Mouse (Mus musculus) MEL (cell line): ENCODE results near the gene Mapk10. TPM values are rescaled to one million over a fixed set of nuclear protein-coding genes. Genes with fewer than 3 reads are reported as not detected.

Experiments
- DNase-seq: peaks from one replicate; pipeline ENCODE4 v3.0.0; 2011; ENCODE audit warnings: low read depth, low spot score
- H3K27ac ChIP-seq: 2 replicates; pipeline ENCODE4 v1.5.1; 2012; ENCODE audit warnings: low read depth, mild to moderate bottlenecking, control low read depth, low read length, moderate library complexity; ENCODE audit not compliant: control insufficient read depth
- H3K27me3 ChIP-seq, 2 experiments: fragments of 150-350 bp in 1 of 2; sonication (generic) in 1 of 2; 2 replicates each; pipeline ENCODE4 v1.6.1; 2012; ENCODE audit warnings: low read length in 2 of 2, mild to moderate bottlenecking in 2 of 2, improper control_type of control experiment in 1 of 2, moderate library complexity in 1 of 2; ENCODE audit not compliant: insufficient read depth in 2 of 2, control insufficient read depth in 1 of 2
- H3K36me3 ChIP-seq, 2 experiments: 2 replicates each; pipeline ENCODE4 v1.6.1; 2012 to 2014; ENCODE audit warnings: low read length in 2 of 2, improper control_type of control experiment in 1 of 2, inconsistent platforms in 1 of 2, mild to moderate bottlenecking in 1 of 2; ENCODE audit not compliant: insufficient read depth in 2 of 2, control insufficient read depth in 1 of 2
- H3K4me1 ChIP-seq, 2 experiments: fragments of 150-350 bp in 1 of 2; sonication (generic) in 1 of 2; 2 replicates each; pipeline ENCODE4 v1.6.1; 2012; ENCODE audit warnings: low read length in 2 of 2, improper control_type of control experiment in 1 of 2, mild to moderate bottlenecking in 1 of 2; ENCODE audit not compliant: insufficient read depth in 2 of 2, control insufficient read depth in 1 of 2
- H3K4me3 ChIP-seq, 2 experiments: fragments of 150-350 bp in 1 of 2; sonication (generic) in 1 of 2; 2 replicates each; pipeline ENCODE4 v1.5.1; 2012; ENCODE audit warnings: low read depth in 2 of 2, low read length in 2 of 2, mild to moderate bottlenecking in 2 of 2, moderate library complexity in 2 of 2, control low read depth in 1 of 2, improper control_type of control experiment in 1 of 2; ENCODE audit not compliant: control insufficient read depth in 1 of 2, insufficient read depth in 1 of 2
- H3K79me2 ChIP-seq: 2 replicates; pipeline ENCODE4 v1.6.1; 2012; ENCODE audit warnings: mild to moderate bottlenecking, low read length, moderate library complexity; ENCODE audit not compliant: control insufficient read depth, poor library complexity, insufficient read depth
- H3K9ac ChIP-seq: 2 replicates; pipeline ENCODE4 v1.6.1; 2012; ENCODE audit warnings: low read depth, mild to moderate bottlenecking, control low read depth, low read length, moderate library complexity; ENCODE audit not compliant: control insufficient read depth, poor library complexity, severe bottlenecking
- H3K9me3 ChIP-seq: fragments of 150-350 bp; sonication (generic); replicated peaks from 2 replicates; pipeline ENCODE4 v1.6.1; 2012; ENCODE audit warnings: mild to moderate bottlenecking, low read length, improper control_type of control experiment, moderate library complexity; ENCODE audit not compliant: insufficient read depth
- CHD2 ChIP-seq: IDR thresholded peaks from 2 replicates; pipeline ENCODE4 v1.6.1; 2011; ENCODE audit warnings: low read length, improper control_type of control experiment
- CTCF ChIP-seq, 3 experiments: IDR thresholded peaks in 2 of 3; conservative IDR thresholded peaks in 1 of 3; 2 replicates each; pipeline ENCODE4 v1.5.1; 2011 to 2012; ENCODE audit warnings: low read length in 3 of 3, low read depth in 2 of 3, mild to moderate bottlenecking in 2 of 3, improper control_type of control experiment in 1 of 3, inconsistent platforms in 1 of 3, mixed read lengths in 1 of 3, moderate library complexity in 1 of 3; ENCODE audit not compliant: control insufficient read depth in 1 of 3, insufficient read depth in 1 of 3, poor library complexity in 1 of 3, severe bottlenecking in 1 of 3
- E2F4 ChIP-seq: IDR thresholded peaks from 2 replicates; pipeline ENCODE4 v1.6.1; 2011; ENCODE audit warnings: low read depth, low read length, improper control_type of control experiment, borderline replicate concordance
- ELF1 ChIP-seq: IDR thresholded peaks from 2 replicates; pipeline ENCODE4 v1.6.1; 2014; ENCODE audit warnings: low read depth, mild to moderate bottlenecking, inconsistent platforms, low read length, improper control_type of control experiment, moderate library complexity
- GABPA ChIP-seq: IDR thresholded peaks from 2 replicates; pipeline ENCODE4 v1.6.1; 2012; ENCODE audit warnings: low read depth, mild to moderate bottlenecking, inconsistent platforms, low read length, improper control_type of control experiment, moderate library complexity
- HCFC1 ChIP-seq: IDR thresholded peaks from 2 replicates; pipeline ENCODE4 v1.6.1; 2012; ENCODE audit warnings: low read depth, mild to moderate bottlenecking, inconsistent platforms, low read length, improper control_type of control experiment, moderate library complexity
- JUND ChIP-seq: IDR thresholded peaks from 2 replicates; pipeline ENCODE4 v1.6.1; 2011; ENCODE audit warnings: low read depth, mild to moderate bottlenecking, improper control_type of control experiment, low read length
- KAT2A ChIP-seq: conservative IDR thresholded peaks from 2 replicates; pipeline ENCODE4 v1.6.1; 2012; ENCODE audit warnings: low read depth, low read length, improper control_type of control experiment, inconsistent platforms
- MAFK ChIP-seq: IDR thresholded peaks from 2 replicates; pipeline ENCODE4 v1.6.1; 2011; ENCODE audit warnings: low read depth, mild to moderate bottlenecking, low read length, improper control_type of control experiment, borderline replicate concordance
- MYC ChIP-seq: IDR thresholded peaks from 2 replicates; pipeline ENCODE4 v1.6.1; 2011; ENCODE audit warnings: low read depth, mild to moderate bottlenecking, low read length, improper control_type of control experiment, moderate library complexity
- NRF1 ChIP-seq: IDR thresholded peaks from 2 replicates; pipeline ENCODE4 v1.6.1; 2014; ENCODE audit warnings: low read depth, mild to moderate bottlenecking, inconsistent platforms, low read length, improper control_type of control experiment, moderate library complexity; ENCODE audit not compliant: poor library complexity, insufficient read depth, severe bottlenecking
- POLR2A ChIP-seq, 2 experiments: IDR thresholded peaks; 2 replicates each; pipeline ENCODE4 v1.6.1; 2011 to 2012; ENCODE audit warnings: low read length in 2 of 2, mild to moderate bottlenecking in 2 of 2, control low read depth in 1 of 2, improper control_type of control experiment in 1 of 2, low read depth in 1 of 2, moderate library complexity in 1 of 2; ENCODE audit not compliant: control insufficient read depth in 1 of 2, insufficient read depth in 1 of 2, poor library complexity in 1 of 2
- POLR2AphosphoS2 ChIP-seq: IDR thresholded peaks from 2 replicates; pipeline ENCODE4 v1.6.1; 2011; ENCODE audit warnings: low read length, improper control_type of control experiment
- RAD21 ChIP-seq: IDR thresholded peaks from 2 replicates; pipeline ENCODE4 v1.6.1; 2011; ENCODE audit warnings: mild to moderate bottlenecking, low read depth, low read length, improper control_type of control experiment
- RCOR1 ChIP-seq: IDR thresholded peaks from 2 replicates; pipeline ENCODE4 v1.6.1; 2012; ENCODE audit warnings: low read depth, mild to moderate bottlenecking, inconsistent platforms, low read length, improper control_type of control experiment
- SIN3A ChIP-seq: IDR thresholded peaks from 2 replicates; pipeline ENCODE4 v1.6.1; 2012; ENCODE audit warnings: low read length, improper control_type of control experiment, inconsistent platforms
- TAL1 ChIP-seq: IDR thresholded peaks from 2 replicates; pipeline ENCODE4 v1.6.1; 2012; ENCODE audit warnings: mild to moderate bottlenecking, inconsistent platforms, low read length, moderate library complexity, mixed read lengths
- USF2 ChIP-seq, 2 experiments: IDR thresholded peaks; 2 replicates each; pipeline ENCODE4 v1.6.1; 2011 to 2012; ENCODE audit warnings: improper control_type of control experiment in 2 of 2, low read length in 2 of 2, borderline replicate concordance in 1 of 2, inconsistent platforms in 1 of 2, low read depth in 1 of 2, mild to moderate bottlenecking in 1 of 2; ENCODE audit not compliant: insufficient read depth in 1 of 2
- ZKSCAN1 ChIP-seq: IDR thresholded peaks from 2 replicates; pipeline ENCODE4 v1.6.1; 2012; ENCODE audit warnings: low read depth, mild to moderate bottlenecking, inconsistent platforms, low read length, improper control_type of control experiment, moderate library complexity
- ZMIZ1 ChIP-seq: IDR thresholded peaks from 2 replicates; pipeline ENCODE4 v1.6.1; 2012; ENCODE audit warnings: low read depth, mild to moderate bottlenecking, inconsistent platforms, low read length, improper control_type of control experiment, moderate library complexity
- ZNF384 ChIP-seq: IDR thresholded peaks from 2 replicates; pipeline ENCODE4 v1.6.1; 2012; ENCODE audit warnings: low read depth, mild to moderate bottlenecking, inconsistent platforms, low read length, improper control_type of control experiment
- polyA plus RNA-seq, 2 experiments: library from polyadenylated mRNA; stranded (reverse) in 1 of 2; unstranded in 1 of 2; fragments of >175 nt in 1 of 2; fragments of >200 nt in 1 of 2; gene quantifications; 2 replicates each; pipeline versions ENCODE4 v1.2.1 to v1.2.4; 2012; ENCODE audit warnings: low replicate concordance in 2 of 2, low read depth in 1 of 2; ENCODE audit not compliant: insufficient read length in 2 of 2, insufficient read depth in 1 of 2, missing spikeins in 1 of 2
- total RNA-seq: library from RNA; depleted of rRNA; stranded (reverse); fragments of 300-350 nt; gene quantifications from 2 replicates; pipeline ENCODE4 v1.2.3, GENCODE M21; 2012

Mapk10 gene
- total and polyA plus RNA-seq, 3 experiments = not detected

- Histone ChIP-seq H3K9me3 (no peaks in the 10 kb centered on the region), H3K79me2 (no peaks in the 10 kb centered on the region), H3K27ac (no peak overlapping the region), H3K4me3 (no peak overlapping the region), H3K36me3 (no peaks in the 10 kb centered on the region), H3K9ac (no peak overlapping the region), H3K4me1 (no peaks in the 10 kb centered on the region), H3K27me3 (no peaks in the 10 kb centered on the region)
- no peak for DNase-seq
- TF ChIP-seq HCFC1 (no peak), NRF1 (no peak)
These were observed 29.5 kb downstream of the Mapk10 start for GRCm38 (mm10) chr5:103181622-103182021.

- Histone ChIP-seq H3K9ac (no peak overlapping the region), H3K9me3 (no peaks in the 10 kb centered on the region), H3K4me1 (no peaks in the 10 kb centered on the region), H3K27ac (no peak overlapping the region), H3K79me2 (no peaks in the 10 kb centered on the region), H3K36me3 (no peaks in the 10 kb centered on the region), H3K4me3 (no peak overlapping the region), H3K27me3 (no peaks in the 10 kb centered on the region)
- TF ChIP-seq HCFC1 = no peak
- no peak for TF ChIP-seq ZNF384
- no peak for TF ChIP-seq MYC
- TF ChIP-seq ZKSCAN1 = no peak
- no peak for TF ChIP-seq SIN3A
- TF ChIP-seq ELF1 = no peak
- no peak for TF ChIP-seq GABPA
- TF ChIP-seq E2F4 = no peak
- TF ChIP-seq RCOR1 = no peak
- no peak for TF ChIP-seq POLR2AphosphoS2
- no peak for TF ChIP-seq JUND
- TF ChIP-seq CTCF (IDR thresholded peaks at IDR 0.05 in 2 of 3, conservative IDR thresholded peaks at IDR 0.05 in 1 of 3; ENCODE audit: control insufficient read depth in 1 of 3, insufficient read depth in 1 of 3, low read depth in 2 of 3, low read length in 3 of 3, poor library complexity in 1 of 3, severe bottlenecking in 1 of 3) = no peak
- TF ChIP-seq KAT2A = no peak
- no peak for DNase-seq
These were observed 34.1 kb downstream of the Mapk10 start for GRCm38 (mm10) chr5:103177010-103177409.

GRCm38 (mm10) chr5:103175989-103176388, 35.1 kb downstream of the Mapk10 start:
- Histone ChIP-seq H3K9ac (no peak overlapping the region), H3K9me3 (no peaks in the 10 kb centered on the region), H3K36me3 (no peaks in the 10 kb centered on the region), H3K79me2 (no peaks in the 10 kb centered on the region), H3K27me3 (no peaks in the 10 kb centered on the region), H3K27ac (no peak overlapping the region), H3K4me3 (no peak overlapping the region), H3K4me1 (no peaks in the 10 kb centered on the region)
- TF ChIP-seq TAL1 (no peak), USF2 (IDR thresholded peaks at IDR 0.05; ENCODE audit: borderline replicate concordance in 1 of 2, insufficient read depth in 1 of 2, low read depth in 1 of 2, low read length in 2 of 2) (no peak), POLR2A (IDR thresholded peaks at IDR 0.05; ENCODE audit: control insufficient read depth in 1 of 2, insufficient read depth in 1 of 2, low read depth in 1 of 2, low read length in 2 of 2, poor library complexity in 1 of 2) (no peak), MAFK (no peak), ZKSCAN1 (no peak), MYC (no peak), GABPA (no peak), CTCF (IDR thresholded peaks at IDR 0.05 in 2 of 3, conservative IDR thresholded peaks at IDR 0.05 in 1 of 3; ENCODE audit: control insufficient read depth in 1 of 3, insufficient read depth in 1 of 3, low read depth in 2 of 3, low read length in 3 of 3, poor library complexity in 1 of 3, severe bottlenecking in 1 of 3) (no peak), RAD21 (no peak), ZMIZ1 (no peak), CHD2 (no peak), NRF1 (no peak)
- DNase-seq = no peak
